Mouse (Mus musculus) right cerebral cortex, adult 18-20 months (tissue): ENCODE results near the gene Epha5.

ENCODE experiments used
- DNase-seq: peaks from one replicate; pipeline ENCODE4 v3.0.0; 2022; ENCODE audit warnings: mixed read lengths

Epha5 gene

GRCm38 (mm10) chr5:84298878-84299736 is 118.1 kb downstream of the Epha5 start:
- DNase-seq: no peak

- DNase-seq: no peak
Measured at GRCm38 (mm10) chr5:84289429-84289977, 127.7 kb downstream of the Epha5 start.

GRCm38 (mm10) chr5:84281290-84282017 is 135.7 kb downstream of the Epha5 start:
- DNase-seq: no peak

GRCm38 (mm10) chr5:84276996-84277395 is 140.2 kb downstream of the Epha5 start:
- no peak for DNase-seq

- no peak for DNase-seq
Measured at GRCm38 (mm10) chr5:84265407-84265806, 151.8 kb downstream of the Epha5 start.

- DNase-seq: no peak
Measured at GRCm38 (mm10) chr5:84263999-84264398, 153.2 kb downstream of the Epha5 start.

GRCm38 (mm10) chr5:84229971-84230370 is 187.2 kb downstream of the Epha5 start:
- DNase-seq: no peak

- DNase-seq: no peak
Measured at GRCm38 (mm10) chr5:84208609-84209008, 208.6 kb downstream of the Epha5 start.

GRCm38 (mm10) chr5:84193348-84193747 is 223.8 kb downstream of the Epha5 start:
- DNase-seq: no peak

- no peak for DNase-seq
Measured at GRCm38 (mm10) chr5:84184189-84184588, 233.0 kb downstream of the Epha5 start.

GRCm38 (mm10) chr5:84153095-84153494 is 264.1 kb downstream of the Epha5 start:
- DNase-seq: peak; percentile 14

- no peak for DNase-seq
Measured at GRCm38 (mm10) chr5:84142138-84142537, 275.0 kb downstream of the Epha5 start.

GRCm38 (mm10) chr5:84095947-84096346 is 321.2 kb downstream of the Epha5 start:
- peak; percentile 15 for DNase-seq

- no peak for DNase-seq
Measured at GRCm38 (mm10) chr5:84081321-84081720, 335.9 kb downstream of the Epha5 start.

- DNase-seq: no peak
Measured at GRCm38 (mm10) chr5:84070976-84071375, 346.2 kb downstream of the Epha5 start.

GRCm38 (mm10) chr5:84053880-84054279 is 363.3 kb downstream of the Epha5 start:
- no peak for DNase-seq

GRCm38 (mm10) chr5:84037250-84037963 is 379.8 kb downstream of the Epha5 start:
- no peak for DNase-seq
